21 mouse cellular contexts compared by ENCODE assay signal in the genomic region with DNA sequence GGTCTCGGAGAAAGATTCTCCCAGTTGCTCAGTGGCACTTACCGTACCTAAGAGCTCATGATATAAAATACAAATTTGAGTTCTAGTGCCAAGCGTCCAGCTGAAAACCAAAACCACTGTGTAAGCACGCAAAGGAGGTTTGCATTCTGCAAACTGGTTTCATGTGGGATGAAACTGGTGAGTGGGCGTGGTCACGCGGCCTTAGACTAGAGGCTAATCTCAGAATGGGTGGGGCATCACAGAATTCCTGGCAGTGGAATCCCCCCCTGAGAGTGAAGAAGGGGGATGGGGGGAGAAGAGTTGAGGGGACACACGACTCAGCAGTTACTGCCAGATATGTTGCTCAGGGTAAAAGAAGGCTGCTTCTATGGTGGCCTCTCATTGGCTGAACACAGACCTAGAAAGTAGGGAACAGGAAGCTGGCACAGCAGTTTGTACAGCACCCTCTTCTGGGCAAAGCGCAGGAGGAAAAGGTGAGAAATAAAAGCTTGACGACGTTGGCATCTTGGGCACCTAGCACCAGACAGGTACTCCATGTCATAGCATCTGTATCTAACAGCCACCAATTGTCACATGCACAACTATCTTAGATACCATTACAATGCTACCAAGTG. TPM values are rescaled to one million over a fixed set of nuclear protein-coding genes. Genes with fewer than 3 reads are reported as not detected.
DNase-seq lines count a peak whose midpoint lies in the region; ATAC-seq and TF ChIP-seq lines count a peak whose summit lies in the region.
"Had no signal": no experiment of that assay in that cellular context is flagged by ENCODE, and none has a peak within 500 bp of the region (broad histone marks: within the 10 kb centered on the region; RNA-seq: fewer than 3 reads in every experiment).

No protein-coding gene starts in this region.

- DNase-seq in kidney, postnatal 0 days (ENCODE audit: low spot score), result no peak
- peak; percentile 23 for DNase-seq in thymus, postnatal 4 days
- no peak for DNase-seq in thymus, postnatal 25 days
- no peak for DNase-seq in lung, adult 2 months
- DNase-seq in urinary bladder, postnatal 4 days (ENCODE audit: low spot score in 2 of 2), result no peak
- DNase-seq in forebrain, postnatal 0 days, result no peak
- DNase-seq: adrenal gland, adult 8-10 months; cerebellum, adult 8-10 months; embryo, embryonic 11 days; heart, postnatal 10 days; kidney, adult 11 months; right cerebral cortex, postnatal 14 days; thymus, adult 18-20 months had no signal

- no peak for ATAC-seq in kidney, postnatal 0 days (replicated peaks; ENCODE audit: low FRiP score, low read depth)
- ATAC-seq in kidney, embryonic 14.5 days (ENCODE audit: low FRiP score, low TSS enrichment), result no peak
- ATAC-seq in forebrain, postnatal 0 days, result no peak
- ATAC-seq: forebrain, embryonic 13.5 days; midbrain, embryonic 16.5 days had no signal

- peak; percentile 30; the same call in 1 of the 2 replicates for TF ChIP-seq CTCF in kidney, postnatal 0 days (IDR thresholded peaks at IDR 0.05; ENCODE audit: low read depth)
- 0 out of 2 replicates have a peak, but pooled peaks have one; percentile 19 for TF ChIP-seq CTCF in lung, adult 2 months (IDR thresholded peaks at IDR 0.05; ENCODE audit: insufficient read depth, low read length)
- no peak for TF ChIP-seq CTCF in forebrain, postnatal 0 days (IDR thresholded peaks at IDR 0.05; ENCODE audit: low read depth)

- H3K4me1 ChIP-seq in kidney, postnatal 0 days (replicated peaks; ENCODE audit: insufficient read depth, low read length), result peaks cover 9% of the 10 kb centered on the region; the same call in 1 of the 2 replicates
- H3K4me1 ChIP-seq in kidney, embryonic 14.5 days (ENCODE audit: control insufficient read depth, insufficient read depth, low read length), result peaks cover 9% of the 10 kb centered on the region
- H3K4me1 ChIP-seq in lung, adult 2 months (ENCODE audit: control insufficient read depth, insufficient read depth, low read length), result peaks cover 4% of the 10 kb centered on the region; the same call in 1 of the 2 replicates
- H3K4me1 ChIP-seq in forebrain, postnatal 0 days (ENCODE audit: insufficient read depth), result peaks cover 9% of the 10 kb centered on the region; the same call in 1 of the 2 replicates

- no peak overlapping the region for H3K9ac ChIP-seq in kidney, postnatal 0 days (ENCODE audit: low read depth, low read length)
- no peak overlapping the region for H3K9ac ChIP-seq in kidney, embryonic 14.5 days (ENCODE audit: low read depth, low read length)
- H3K9ac ChIP-seq in forebrain, postnatal 0 days, result no peak overlapping the region
- H3K9ac ChIP-seq: forebrain, embryonic 13.5 days; hindbrain, embryonic 14.5 days; liver, embryonic 14.5 days; neural tube, embryonic 12.5 days had no signal

- H3K27me3 ChIP-seq in kidney, postnatal 0 days (ENCODE audit: insufficient read depth, low read length), result no peaks in the 10 kb centered on the region
- no peaks in the 10 kb centered on the region for H3K27me3 ChIP-seq in kidney, embryonic 14.5 days (ENCODE audit: control insufficient read depth, insufficient read depth, low read length)
- H3K27me3 ChIP-seq in forebrain, postnatal 0 days (ENCODE audit: insufficient read depth, low read length), result no peaks in the 10 kb centered on the region
- H3K27me3 ChIP-seq: forebrain, embryonic 13.5 days; neural tube, embryonic 12.5 days had no signal

- H3K4me3 ChIP-seq in kidney, postnatal 0 days (replicated peaks; ENCODE audit: low read depth, low read length), result no peak overlapping the region
- H3K4me3 ChIP-seq in kidney, embryonic 14.5 days (ENCODE audit: low read length), result no peak overlapping the region
- no peak overlapping the region for H3K4me3 ChIP-seq in lung, adult 2 months (replicated peaks; ENCODE audit: extremely low read depth, low read depth, low read length)
- no peak overlapping the region for H3K4me3 ChIP-seq in forebrain, postnatal 0 days (ENCODE audit: low read depth, low read length)
- H3K4me3 ChIP-seq: forebrain, embryonic 13.5 days; neural tube, embryonic 12.5 days had no signal

- H3K36me3 ChIP-seq in kidney, postnatal 0 days (ENCODE audit: insufficient read depth, low read length), result no peaks in the 10 kb centered on the region
- H3K36me3 ChIP-seq in kidney, embryonic 14.5 days (ENCODE audit: control insufficient read depth, insufficient read depth, low read length), result peaks cover 8% of the 10 kb centered on the region; the same call in 1 of the 2 replicates
- peaks cover 10% of the 10 kb centered on the region; the same call in 1 of the 2 replicates for H3K36me3 ChIP-seq in forebrain, postnatal 0 days (ENCODE audit: insufficient read depth)

- H3K9me3 ChIP-seq in kidney, postnatal 0 days (replicated peaks; ENCODE audit: low read length), result no peaks in the 10 kb centered on the region
- no peaks in the 10 kb centered on the region for H3K9me3 ChIP-seq in kidney, embryonic 14.5 days (ENCODE audit: control insufficient read depth, low read length)
- no peaks in the 10 kb centered on the region for H3K9me3 ChIP-seq in forebrain, postnatal 0 days (ENCODE audit: low read length)
- H3K9me3 ChIP-seq: forebrain, embryonic 13.5 days; neural tube, embryonic 12.5 days had no signal

- no peak overlapping the region for H3K27ac ChIP-seq in kidney, postnatal 0 days
- H3K27ac ChIP-seq in kidney, embryonic 14.5 days (ENCODE audit: low read depth, low read length), result no peak overlapping the region
- H3K27ac ChIP-seq in forebrain, postnatal 0 days (ENCODE audit: low read depth, low read length), result no peak overlapping the region
- H3K27ac ChIP-seq: forebrain, embryonic 13.5 days; hindbrain, embryonic 14.5 days; liver, embryonic 14.5 days; neural tube, embryonic 12.5 days had no signal

- no peak for TF ChIP-seq POLR2A in lung, adult 2 months (IDR thresholded peaks at IDR 0.05; ENCODE audit: borderline replicate concordance, extremely low read depth, low read depth, low read length)

- WGBS in kidney, postnatal 0 days, result 74% methylated on average over 11 of the region's 11 CpGs
- 71% methylated on average over 11 of the region's 11 CpGs for WGBS in kidney, embryonic 14.5 days
- WGBS in lung, adult 2 months, result 55% methylated on average over 11 of the region's 11 CpGs
- 79% methylated on average over 11 of the region's 11 CpGs for WGBS in forebrain, postnatal 0 days

- H3K4me2 ChIP-seq in kidney, postnatal 0 days (ENCODE audit: low read length), result no peak overlapping the region
- H3K4me2 ChIP-seq in kidney, embryonic 14.5 days (replicated peaks; ENCODE audit: low read depth, low read length), result no peak overlapping the region
- no peak overlapping the region for H3K4me2 ChIP-seq in forebrain, postnatal 0 days (ENCODE audit: low read depth)
- H3K4me2 ChIP-seq: forebrain, embryonic 13.5 days; hindbrain, embryonic 14.5 days; neural tube, embryonic 12.5 days had no signal

RNA-seq across cellular contexts. Expression of gene Denr, which starts 2.8 kb away (rescaled TPM):
- 128 and 133 TPM in 2 replicates for polyA plus RNA-seq in kidney, postnatal 0 days (2015; fragmentation: Nextera tagmentation; extraction: Ambion mirVana)
- 135 and 171 TPM in 2 replicates for polyA plus RNA-seq in kidney, embryonic 14.5 days (2014; fragmentation: Nextera tagmentation; extraction: Ambion mirVana)
- 18.7 and 20.3 TPM in 2 replicates for polyA plus RNA-seq in lung, adult 2 months (2012; rRNA removed)
- 25.2 and 25.3 TPM in 2 replicates for total RNA-seq in forebrain, postnatal 0 days (2014; rRNA removed)
- polyA plus RNA-seq in forebrain, postnatal 0 days (2015; fragmentation: Nextera tagmentation; extraction: Ambion mirVana), result 128 and 130 TPM in 2 replicates

RNA-seq across cellular contexts. Expression of gene Gm43518, which starts 23.1 kb away (rescaled TPM):
- 1.0 and 1.6 TPM in 2 replicates for polyA plus RNA-seq in kidney, postnatal 0 days (2015; fragmentation: Nextera tagmentation; extraction: Ambion mirVana)
- polyA plus RNA-seq in kidney, embryonic 14.5 days (2014; fragmentation: Nextera tagmentation; extraction: Ambion mirVana), result 0.89 and 3.8 TPM in 2 replicates
- polyA plus RNA-seq in lung, adult 2 months (2012; rRNA removed), result 0.41 and 0.53 TPM in 2 replicates
- 0.38 and 0.57 TPM in 2 replicates for total RNA-seq in forebrain, postnatal 0 days (2014; rRNA removed)
- 0.30 and 1.2 TPM in 2 replicates for polyA plus RNA-seq in forebrain, postnatal 0 days (2015; fragmentation: Nextera tagmentation; extraction: Ambion mirVana)

RNA-seq across cellular contexts. Expression of gene Hcar1, which starts 24.3 kb away (rescaled TPM):
- 3.3 and 3.6 TPM in 2 replicates for polyA plus RNA-seq in kidney, postnatal 0 days (2015; fragmentation: Nextera tagmentation; extraction: Ambion mirVana)
- 1.0 and 1.4 TPM in 2 replicates for polyA plus RNA-seq in kidney, embryonic 14.5 days (2014; fragmentation: Nextera tagmentation; extraction: Ambion mirVana)
- polyA plus RNA-seq in lung, adult 2 months (2012; rRNA removed), result 1.4 and 2.7 TPM in 2 replicates
- 0.62 and 1.00 TPM in 2 replicates for total RNA-seq in forebrain, postnatal 0 days (2014; rRNA removed)
- 0.60 and 0.61 TPM in 2 replicates for polyA plus RNA-seq in forebrain, postnatal 0 days (2015; fragmentation: Nextera tagmentation; extraction: Ambion mirVana)
- polyA plus RNA-seq: neural tube, embryonic 12.5 days had no signal

RNA-seq across cellular contexts. Expression of gene Ccdc62, which starts 26.3 kb away (rescaled TPM):
- 6.4 and 7.1 TPM in 2 replicates for polyA plus RNA-seq in kidney, postnatal 0 days (2015; fragmentation: Nextera tagmentation; extraction: Ambion mirVana)
- polyA plus RNA-seq in kidney, embryonic 14.5 days (2014; fragmentation: Nextera tagmentation; extraction: Ambion mirVana), result 6.2 and 7.3 TPM in 2 replicates
- polyA plus RNA-seq in lung, adult 2 months (2012; rRNA removed), result 2.0 and 3.2 TPM in 2 replicates
- total RNA-seq in forebrain, postnatal 0 days (2014; rRNA removed), result 3.6 and 3.7 TPM in 2 replicates
- polyA plus RNA-seq in forebrain, postnatal 0 days (2015; fragmentation: Nextera tagmentation; extraction: Ambion mirVana), result 3.3 and 3.7 TPM in 2 replicates

RNA-seq across cellular contexts. Expression of gene Hcar2, which starts 38.9 kb away (rescaled TPM):
- polyA plus RNA-seq in kidney, postnatal 0 days (2015; fragmentation: Nextera tagmentation; extraction: Ambion mirVana), result 0.15 TPM in 1 of 2 replicates, not detected in the other
- not detected in 2 replicates for polyA plus RNA-seq in kidney, embryonic 14.5 days (2014; fragmentation: Nextera tagmentation; extraction: Ambion mirVana)
- 6.0 and 12.9 TPM in 2 replicates for polyA plus RNA-seq in lung, adult 2 months (2012; rRNA removed)
- not detected in 2 replicates for total RNA-seq in forebrain, postnatal 0 days (2014; rRNA removed)
- polyA plus RNA-seq in forebrain, postnatal 0 days (2015; fragmentation: Nextera tagmentation; extraction: Ambion mirVana), result not detected in 2 replicates
- total RNA-seq: left cerebral cortex, adult 18-20 months had no signal
- polyA plus RNA-seq: forebrain, embryonic 13.5 days; hindbrain, embryonic 14.5 days; limb, embryonic 11.5 days; midbrain, embryonic 16.5 days; neural tube, embryonic 12.5 days had no signal
